Comparison of ENCODE assay signal across 17 mouse cellular contexts in genomic region chr2:11356714-11357113, GRCm38 (mm10).
"Had no signal": no experiment of that assay in that cellular context is flagged by ENCODE, and none has a peak within 500 bp of the region (broad histone marks: within the 10 kb centered on the region; RNA-seq: fewer than 3 reads in every experiment).

No protein-coding gene starts in this region.

- DNase-seq: gastrocnemius, adult 2 months; gastrocnemius, postnatal 10 days; gastrocnemius, postnatal 25 days; heart, adult 18-20 months; heart, postnatal 10 days; heart, postnatal 4 days; kidney, adult 18-20 months; kidney, adult 8-10 months; kidney, postnatal 10 days; kidney, postnatal 25 days; kidney, postnatal 4 days; left cerebral cortex, postnatal 4 days had no signal

- ATAC-seq: hindbrain, embryonic 16.5 days; inflammation-experienced regulatory T-cells, adult 6 months; intestine, embryonic 15.5 days; intestine, postnatal 0 days; liver, embryonic 12.5 days had no signal
